Mouse (Mus musculus) liver, postnatal 0 days (tissue): ENCODE measurements around the gene Celf2. TPM values are rescaled to one million over a fixed set of nuclear protein-coding genes. Genes with fewer than 3 reads are reported as not detected.

ENCODE experiments used
- ATAC-seq: fragments of 200-750 bp; cut with Nextera tagmentation; 2 replicates; pipeline ENCODE4 v1.8.0; 2017; ENCODE audit warnings: mild to moderate bottlenecking, moderate library complexity
- DNase-seq: peaks from one replicate; pipeline ENCODE4 v3.0.0-alpha.2; 2016
- H3K27ac ChIP-seq: fragments of 300-500 bp; sonication (generic); 2 replicates; pipeline ENCODE4 v1.5.1; 2014; ENCODE audit warnings: antibody characterized with exemption, moderate library complexity, mild to moderate bottlenecking, low read depth
- H3K27me3 ChIP-seq: fragments of 300-500 bp; sonication (generic); 2 replicates; pipeline ENCODE4 v1.6.1; 2014; ENCODE audit warnings: low read length, control low read depth, mixed read lengths; ENCODE audit not compliant: insufficient read depth
- H3K36me3 ChIP-seq: fragments of 300-500 bp; sonication (generic); replicated peaks from 2 replicates; pipeline ENCODE4 v1.6.1; 2014; ENCODE audit warnings: mild to moderate bottlenecking, control low read depth, low read length, moderate library complexity, mixed read lengths; ENCODE audit not compliant: insufficient read depth
- H3K4me1 ChIP-seq: fragments of 300-500 bp; sonication (generic); 2 replicates; pipeline ENCODE4 v1.6.1; 2014; ENCODE audit warnings: antibody characterized with exemption, mild to moderate bottlenecking, control low read depth; ENCODE audit not compliant: insufficient read depth
- H3K4me2 ChIP-seq: fragments of 300-500 bp; sonication (generic); 2 replicates; pipeline ENCODE4 v1.6.1; 2014; ENCODE audit warnings: low read depth, mild to moderate bottlenecking, low read length, moderate library complexity, mixed read lengths
- H3K4me3 ChIP-seq: fragments of 300-500 bp; sonication (generic); 2 replicates; pipeline ENCODE4 v1.5.1; 2014; ENCODE audit warnings: low read depth, low read length
- H3K9ac ChIP-seq: fragments of 300-500 bp; sonication (generic); replicated peaks from 2 replicates; pipeline ENCODE4 v1.6.1; 2014; ENCODE audit warnings: mild to moderate bottlenecking, moderate library complexity
- H3K9me3 ChIP-seq: fragments of 300-500 bp; sonication (generic); 2 replicates; pipeline ENCODE4 v1.6.1; 2016; ENCODE audit warnings: mild to moderate bottlenecking, control low read depth, low read length, mixed read lengths
- CTCF ChIP-seq: sonication (generic); IDR thresholded peaks from 2 replicates; pipeline ENCODE4 v1.5.1; 2016; ENCODE audit warnings: antibody characterized with exemption, low read depth
- EP300 ChIP-seq: IDR thresholded peaks from 2 replicates; pipeline ENCODE4 v1.6.1; 2016; ENCODE audit warnings: antibody characterized with exemption, low read depth, mild to moderate bottlenecking
- WGBS: fragments of 180-500 bp; shearing (Covaris S2); extraction: QIAGEN DNeasy Blood & Tissue Kit; methylation state at CpG from one replicate; pipeline ENCODE4 v1.1.7; 2014; ENCODE audit not compliant: insufficient replicate concordance; 5-methylcytosine and 5-hydroxymethylcytosine counted together
- polyA plus RNA-seq: library from polyadenylated mRNA; unstranded; fragments of >200 nt; fragmentation: Nextera tagmentation; extraction: Ambion mirVana; gene quantifications from 2 replicates; pipeline ENCODE4 v1.2.1, GENCODE M21; 2015

Gene Celf2
- polyA plus RNA-seq, 1 experiment from 2014 or later: 13.5 TPM

- H3K36me3 ChIP-seq: no peaks in the 10 kb centered on the region
- H3K4me1 ChIP-seq: no peaks in the 10 kb centered on the region
- H3K9me3 ChIP-seq: no peaks in the 10 kb centered on the region
- no peak overlapping the region for H3K9ac ChIP-seq
- no peak overlapping the region for H3K4me2 ChIP-seq
- H3K27me3 ChIP-seq: no peaks in the 10 kb centered on the region
- DNase-seq (no peak), ATAC-seq (no peak)
- H3K4me3 ChIP-seq: no peak overlapping the region
- H3K27ac ChIP-seq: no peak overlapping the region
- no peak for TF ChIP-seq CTCF
- TF ChIP-seq EP300: no peak
- 75% methylated on average over 6 of the region's 6 CpGs for WGBS
Observed at GRCm38 (mm10) chr2:7068281-7068680, 441.1 kb downstream of the Celf2 start.

GRCm38 (mm10) chr2:7063574-7064192 lies 445.7 kb downstream of the Celf2 start:
- no peaks in the 10 kb centered on the region for H3K27me3 ChIP-seq
- no peak overlapping the region for H3K9ac ChIP-seq
- no peak overlapping the region for H3K4me3 ChIP-seq
- ATAC-seq (no peak), DNase-seq (no peak)
- whole genome bisulfite sequencing: 31% methylated on average over 12 of the region's 12 CpGs
- no peak overlapping the region for H3K27ac ChIP-seq
- H3K4me1 ChIP-seq: no peaks in the 10 kb centered on the region
- no peaks in the 10 kb centered on the region for H3K36me3 ChIP-seq
- TF ChIP-seq EP300 (no peak), CTCF (no peak)
- H3K9me3 ChIP-seq: no peaks in the 10 kb centered on the region
- no peak overlapping the region for H3K4me2 ChIP-seq

GRCm38 (mm10) chr2:7060490-7061105 lies 448.8 kb downstream of the Celf2 start:
- no peak for TF ChIP-seq CTCF
- no peak for TF ChIP-seq EP300
- ATAC-seq (no peak), DNase-seq (no peak)
- Histone ChIP-seq H3K9ac (no peak overlapping the region), H3K4me1 (no peaks in the 10 kb centered on the region), H3K27me3 (no peaks in the 10 kb centered on the region), H3K36me3 (no peaks in the 10 kb centered on the region), H3K4me2 (no peak overlapping the region), H3K27ac (no peak overlapping the region), H3K4me3 (no peak overlapping the region), H3K9me3 (no peaks in the 10 kb centered on the region)
- WGBS: 75% methylated on average over 7 of the region's 7 CpGs

GRCm38 (mm10) chr2:7056401-7056800 lies 453.0 kb downstream of the Celf2 start:
- H3K4me1 ChIP-seq: no peaks in the 10 kb centered on the region
- WGBS: 75% methylated on average over 4 of the region's 4 CpGs
- ATAC-seq: no peak
- H3K9ac ChIP-seq: no peak overlapping the region
- H3K27ac ChIP-seq: no peak overlapping the region
- no peak overlapping the region for H3K4me3 ChIP-seq
- H3K36me3 ChIP-seq: no peaks in the 10 kb centered on the region
- DNase-seq: no peak
- H3K9me3 ChIP-seq: no peaks in the 10 kb centered on the region
- H3K27me3 ChIP-seq: no peaks in the 10 kb centered on the region
- TF ChIP-seq EP300 (no peak), CTCF (no peak)
- no peak overlapping the region for H3K4me2 ChIP-seq

- H3K36me3 ChIP-seq: no peaks in the 10 kb centered on the region
- no peaks in the 10 kb centered on the region for H3K27me3 ChIP-seq
- no peak overlapping the region for H3K4me3 ChIP-seq
- no peak overlapping the region for H3K9ac ChIP-seq
- TF ChIP-seq EP300 (no peak), CTCF (no peak)
- no peak overlapping the region for H3K27ac ChIP-seq
- H3K4me1 ChIP-seq: no peaks in the 10 kb centered on the region
- H3K4me2 ChIP-seq: no peak overlapping the region
- no peaks in the 10 kb centered on the region for H3K9me3 ChIP-seq
- no peak for ATAC-seq
- no peak for DNase-seq
- whole genome bisulfite sequencing: 53% methylated on average over 3 of the region's 3 CpGs
Observed at GRCm38 (mm10) chr2:7055958-7056357, 453.4 kb downstream of the Celf2 start.

GRCm38 (mm10) chr2:7051090-7051489 lies 458.3 kb downstream of the Celf2 start:
- Histone ChIP-seq H3K9ac (no peak overlapping the region), H3K36me3 (no peaks in the 10 kb centered on the region), H3K4me3 (no peak overlapping the region), H3K27me3 (no peaks in the 10 kb centered on the region), H3K9me3 (no peaks in the 10 kb centered on the region), H3K4me2 (no peak overlapping the region), H3K27ac (no peak overlapping the region), H3K4me1 (no peaks in the 10 kb centered on the region)
- TF ChIP-seq CTCF (no peak), EP300 (no peak)
- ATAC-seq (no peak), DNase-seq (no peak)
- 77% methylated on average over 5 of the region's 5 CpGs for WGBS
